Mouse (Mus musculus): Measurements from ENCODE around the gene Snap23.
A peak's percentile ranks its signal among the peaks of the same experiment; 100 is the strongest.
"Not testable (repeated sequence)": the region's sequence is repeated elsewhere in the genome, so short reads cannot be mapped to it uniquely, and the experiment has no call there.

The Snap23 gene

GRCm38 (mm10) chr2:120566886-120567797, at the start of gene Snap23:
Gene Snap23 (plus strand): TSS chr2:120567671.
- peak; percentile 93 for DNase-seq

DNA sequence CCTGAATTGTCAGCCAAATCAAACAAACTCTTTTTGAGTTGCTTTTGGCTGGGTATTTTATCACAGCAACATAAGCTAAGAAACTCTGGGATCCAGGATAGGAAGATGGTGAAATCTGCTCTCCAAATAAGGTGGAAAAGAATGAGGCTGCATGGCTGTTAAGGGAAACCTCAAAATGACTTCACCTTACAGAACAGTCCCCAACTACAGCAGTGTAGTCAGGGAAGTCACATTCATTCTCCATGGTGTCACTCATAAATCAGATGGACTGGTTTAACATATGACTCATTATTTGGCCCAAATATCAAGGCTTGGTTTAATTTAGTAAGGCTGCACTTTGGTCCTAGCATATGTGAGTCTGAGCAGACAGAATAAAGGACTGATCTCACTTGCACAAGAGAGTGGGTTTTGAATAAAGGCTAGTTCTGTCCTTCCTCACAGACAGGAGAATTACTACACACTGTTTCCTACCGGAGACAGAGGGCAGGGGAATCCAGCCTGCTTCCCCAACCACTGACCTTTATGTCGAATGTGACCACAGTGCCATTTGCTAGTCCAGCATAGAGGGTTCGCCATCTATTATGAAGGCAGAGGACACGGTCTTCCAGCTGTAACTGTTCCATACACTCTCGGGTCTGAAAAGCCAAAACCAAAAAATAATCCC, 48.8 kb upstream of the Snap23 start:
- no peak for DNase-seq

- DNase-seq = no peak
Observed at GRCm38 (mm10) chr2:120526771-120527170, 40.7 kb upstream of the Snap23 start.

- no peak for DNase-seq
Observed at GRCm38 (mm10) chr2:120529531-120529930, 37.9 kb upstream of the Snap23 start.

GRCm38 (mm10) chr2:120531223-120531622, 36.2 kb upstream of the Snap23 start:
- no peak for DNase-seq

- DNase-seq = peak; percentile 6
Observed at GRCm38 (mm10) chr2:120539333-120539732, 28.1 kb upstream of the Snap23 start.

- peak; percentile 86 for DNase-seq
Observed at GRCm38 (mm10) chr2:120539778-120540208, 27.7 kb upstream of the Snap23 start.

GRCm38 (mm10) chr2:120544732-120545131, 22.7 kb upstream of the Snap23 start:
- no peak for DNase-seq

- no peak for DNase-seq
Observed at GRCm38 (mm10) chr2:120556868-120557267, 10.6 kb upstream of the Snap23 start.

DNA sequence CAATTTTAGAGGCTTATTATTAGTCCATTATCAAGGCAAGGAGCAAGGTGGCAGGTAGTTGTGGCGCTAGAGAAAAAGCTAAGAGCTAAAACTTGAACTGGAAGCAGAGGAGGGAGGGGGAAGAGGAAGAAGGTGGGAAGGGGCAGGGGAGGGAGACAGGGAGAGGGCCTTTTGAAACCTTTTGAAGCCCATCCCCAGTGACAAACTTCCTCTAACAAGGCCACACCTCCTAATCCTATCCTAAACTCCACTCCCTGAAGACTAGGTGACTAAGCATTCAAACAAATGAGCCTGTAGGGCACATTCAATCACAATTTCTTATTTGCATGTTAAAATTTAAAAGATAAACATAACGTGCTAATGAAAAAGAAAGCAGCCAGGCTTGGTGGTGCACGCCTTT, 8.7 kb upstream of the Snap23 start:
- DNase-seq = no peak

- DNase-seq = no peak
Observed at GRCm38 (mm10) chr2:120561524-120561923, 5.9 kb upstream of the Snap23 start.

DNA sequence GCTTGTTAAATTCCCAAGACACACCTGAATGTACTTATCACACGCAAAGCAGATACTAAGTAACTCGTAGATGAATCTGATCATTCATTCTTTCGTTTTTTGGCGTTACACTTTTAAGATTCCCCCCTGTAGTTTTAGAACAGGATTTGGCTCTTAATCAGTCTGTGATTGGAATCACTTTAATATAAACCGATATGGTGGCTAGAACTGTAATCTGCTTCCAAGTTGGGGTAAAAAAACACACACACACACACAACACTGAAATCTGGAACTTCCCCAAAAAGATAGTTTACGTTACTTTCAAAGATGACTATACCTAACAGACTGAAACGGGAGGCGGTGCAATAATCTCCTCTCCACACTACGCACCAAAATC, 4.6 kb upstream of the Snap23 start:
- no peak for DNase-seq

DNA sequence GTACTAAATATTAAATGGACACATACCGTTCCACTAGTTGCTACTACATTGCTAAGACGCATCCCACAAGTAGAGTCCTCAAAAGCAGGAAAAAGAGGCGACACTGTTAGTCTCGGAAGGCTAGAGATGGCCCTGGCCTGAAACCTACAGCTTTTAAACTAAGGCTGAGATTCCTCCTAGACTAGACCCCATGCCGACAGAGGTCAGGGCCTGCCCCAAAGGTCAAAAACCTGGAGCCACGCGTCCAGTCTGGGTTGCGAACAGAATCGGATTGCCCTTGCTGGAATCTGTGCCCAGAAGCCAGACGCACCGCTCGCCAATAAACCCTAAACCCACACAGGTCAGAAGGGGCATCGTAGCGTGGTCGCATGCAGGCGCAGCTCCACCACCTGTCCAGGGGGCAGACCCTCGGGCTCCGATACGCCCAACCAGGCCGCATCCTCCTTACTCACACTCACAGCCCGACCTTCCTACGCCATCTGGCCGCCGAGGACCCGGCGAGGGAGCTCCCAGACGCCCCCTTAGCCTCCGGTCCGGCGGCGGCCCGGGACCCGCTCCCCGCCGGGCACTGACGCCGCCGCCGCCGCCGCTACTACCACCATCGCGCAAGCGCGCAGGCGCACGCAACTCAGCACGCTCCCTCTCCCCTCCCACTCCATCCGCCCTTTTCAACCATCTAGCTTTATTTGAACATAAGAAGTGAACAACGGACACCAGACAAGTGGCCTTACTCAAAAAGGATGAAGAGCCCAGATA, 4.1 kb upstream of the Snap23 start, which contains the start of gene Zfp106:
Gene Zfp106, minus strand, starts transcription at position 609 of the 756 bp plus-strand sequence.
- DNase-seq = peak; percentile 86

GRCm38 (mm10) chr2:120564548-120565188, 2.8 kb upstream of the Snap23 start:
- DNase-seq = not testable (repeated sequence)

- no peak for DNase-seq
Observed at GRCm38 (mm10) chr2:120565363-120565762, 2.1 kb upstream of the Snap23 start.

GRCm38 (mm10) chr2:120567798-120568320, 388 bp downstream of the Snap23 start:
- no peak for DNase-seq

- DNase-seq = no peak
Observed at GRCm38 (mm10) chr2:120571081-120571480, 3.6 kb downstream of the Snap23 start.

GRCm38 (mm10) chr2:120572161-120572560, 4.7 kb downstream of the Snap23 start:
- not testable (repeated sequence) for DNase-seq

DNA sequence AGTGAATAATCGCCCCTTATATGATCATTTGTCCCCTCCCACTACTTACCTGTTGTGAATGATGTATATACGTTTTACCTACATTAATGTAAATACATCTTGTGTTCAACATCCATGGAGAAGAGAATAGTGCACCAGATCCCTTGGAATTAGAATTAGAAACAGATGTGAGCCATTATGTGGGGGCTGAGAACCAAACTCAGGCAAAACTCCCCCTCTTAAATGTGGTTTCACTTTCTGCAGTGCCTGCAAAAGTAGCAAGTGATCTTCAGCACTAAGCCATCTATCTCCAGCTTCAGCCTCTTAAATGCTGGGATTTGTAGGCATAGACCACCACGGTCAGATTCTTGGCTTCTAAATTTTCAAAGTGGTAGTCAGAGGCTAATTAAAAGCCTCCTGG, 7.7 kb downstream of the Snap23 start:
- no peak for DNase-seq

DNA sequence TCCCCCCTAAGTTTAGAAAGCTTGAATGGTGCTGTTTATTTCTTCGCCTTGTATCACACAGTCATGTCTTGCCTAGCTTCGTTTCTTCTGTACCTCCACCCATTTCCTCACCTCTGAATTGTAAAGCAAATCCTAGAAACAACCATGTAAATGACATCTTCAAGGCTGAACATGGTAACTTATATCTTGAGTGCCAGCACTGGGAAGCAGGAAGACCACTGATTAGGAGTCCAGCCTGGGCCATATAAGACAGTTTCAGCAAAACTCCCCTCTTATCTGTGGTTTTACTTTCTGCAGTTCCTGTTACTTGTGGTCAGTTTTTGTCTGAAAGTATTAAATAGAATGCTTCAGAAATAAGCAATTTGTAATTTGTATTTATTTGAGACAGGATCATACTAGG, 8.5 kb downstream of the Snap23 start:
- DNase-seq = no peak

DNA sequence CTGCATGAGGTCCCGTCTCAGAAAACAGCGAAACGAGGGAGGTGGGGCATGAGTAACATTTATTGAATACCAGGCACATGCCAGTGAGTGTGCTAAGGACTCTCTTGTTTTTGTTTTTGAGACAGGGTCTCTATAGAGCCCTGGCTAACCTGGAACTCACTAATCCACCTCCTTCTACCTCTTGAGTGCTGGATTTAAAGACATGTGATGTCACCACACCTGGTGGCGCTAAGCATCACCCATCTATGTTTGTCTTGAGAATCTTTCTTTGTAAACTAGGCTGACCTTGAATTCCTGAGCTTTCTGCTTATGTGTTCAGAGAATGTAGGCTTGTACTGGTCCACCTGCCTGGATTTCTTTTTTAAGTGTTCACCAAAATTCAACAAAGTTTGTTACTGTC, 10.3 kb downstream of the Snap23 start:
- no peak for DNase-seq

DNA sequence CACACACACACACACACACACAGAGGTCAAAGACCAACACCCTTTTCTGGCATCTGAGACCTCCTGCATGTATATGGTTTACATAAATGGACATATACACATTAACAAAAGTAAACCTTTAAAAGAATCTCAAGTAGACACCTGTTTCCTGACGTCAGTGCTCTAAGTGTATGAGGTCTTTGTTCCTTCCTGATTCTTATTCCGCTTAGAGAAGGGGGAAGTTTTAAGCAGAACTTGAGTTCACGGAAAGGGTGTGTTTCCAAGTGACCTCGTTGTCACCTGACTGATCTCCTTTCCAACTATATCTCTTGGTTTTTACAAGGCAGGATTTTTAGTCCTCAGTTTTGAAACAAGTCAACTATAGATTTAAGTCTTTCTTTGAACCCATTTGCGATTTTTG, 10.8 kb downstream of the Snap23 start:
- DNase-seq = no peak

DNA sequence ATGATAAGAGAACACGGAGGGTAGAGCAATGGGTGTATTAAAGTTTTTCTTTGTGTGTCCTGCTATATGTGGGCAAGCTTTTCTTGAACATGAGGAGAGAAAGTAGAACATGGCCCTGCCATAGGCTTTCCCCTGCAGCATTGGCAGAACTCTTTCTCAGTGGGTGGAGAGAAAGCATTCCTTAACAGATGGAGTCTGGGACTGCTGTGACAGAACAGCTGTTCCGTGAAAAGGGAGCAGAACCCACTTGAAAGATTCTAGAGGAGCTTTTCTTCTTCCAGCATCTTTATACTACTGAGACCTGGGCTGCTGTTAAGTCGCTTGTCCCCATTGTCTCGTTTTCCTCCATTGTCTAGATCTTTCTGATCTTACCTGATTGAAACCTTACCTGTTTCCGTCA, 22.3 kb downstream of the Snap23 start:
- no peak for DNase-seq

Data from lung, postnatal 14 days (tissue).